Mouse (Mus musculus): ENCODE measurements around the gene Kif9.

DNA sequence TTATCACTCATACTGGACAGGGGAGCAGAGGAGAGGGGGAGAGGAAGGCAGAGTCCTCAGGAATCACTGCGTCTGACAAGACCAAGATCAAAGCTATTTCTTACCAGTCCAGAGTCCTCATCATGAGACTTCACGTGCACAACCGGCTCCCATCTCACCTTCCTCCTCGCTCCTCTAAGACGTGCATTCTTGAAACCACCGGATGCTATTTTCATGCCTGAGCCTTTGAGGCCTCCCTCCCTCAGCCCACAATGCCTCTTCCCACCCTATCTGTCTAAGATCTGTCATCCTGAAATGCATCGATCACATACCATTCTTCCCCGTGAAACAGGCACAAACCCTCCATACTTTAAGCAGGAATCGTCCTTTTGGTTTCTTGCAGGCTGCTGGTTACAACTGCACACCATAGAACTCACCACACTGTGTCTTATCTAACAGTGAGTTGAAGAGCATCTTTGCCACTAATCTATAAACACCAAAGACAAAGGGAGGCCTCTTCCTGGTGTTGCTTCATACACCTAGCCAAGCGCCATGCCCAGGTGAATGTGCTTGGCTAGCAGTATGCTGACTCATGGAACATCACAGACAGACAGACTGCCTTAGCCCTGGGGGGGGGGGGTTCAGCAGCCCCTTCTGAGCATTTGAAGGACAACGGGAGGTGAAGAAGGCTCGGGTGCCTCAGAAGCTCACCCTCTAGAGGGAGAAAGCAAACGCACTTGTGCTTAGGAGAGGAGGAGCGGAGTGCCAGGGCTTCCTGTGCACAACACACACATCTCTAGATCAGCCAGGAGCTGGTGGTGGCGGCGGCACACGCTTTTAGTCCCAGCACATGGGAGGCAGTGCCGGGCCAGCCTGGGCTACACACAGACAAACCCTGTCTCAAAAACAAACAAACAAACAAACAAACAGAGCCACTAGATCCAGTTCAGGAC is 15.6 kb upstream of the Kif9 start:
- TF ChIP-seq POLR2A (IDR thresholded peaks at IDR 0.05; ENCODE audit: control insufficient read depth, extremely low read depth, insufficient read depth, low read length, poor library complexity) (no peak), CTCF (IDR thresholded peaks at IDR 0.05; ENCODE audit: borderline replicate concordance, control insufficient read depth, extremely low read depth, insufficient read depth, low read length, poor library complexity) (no peak)
